Mouse (Mus musculus): ENCODE results near the gene Gstt3. TPM values are rescaled to one million over a fixed set of nuclear protein-coding genes. Genes with fewer than 3 reads are reported as not detected.
A peak's percentile ranks its signal among the peaks of the same experiment; 100 is the strongest.

Gene Gstt3
- polyA plus RNA-seq, 1 experiment from 2014 or later: 1.00 TPM

- DNase-seq (ENCODE audit: low spot score): peak; percentile 48
- Histone ChIP-seq H3K4me1 (peaks cover 31% of the 10 kb centered on the region), H3K4me3 (peak overlapping the region; percentile 58), H3K27me3 (ENCODE audit: low read depth, poor library complexity, severe bottlenecking) (peaks cover 49% of the 10 kb centered on the region), H3K9me3 (replicated peaks) (no peaks in the 10 kb centered on the region), H3K27ac (replicated peaks) (peak overlapping the region; percentile 39), H3K36me3 (no peaks in the 10 kb centered on the region)
- WGBS: 3% methylated on average over 12 of the region's 12 CpGs
Observed at GRCm38 (mm10) chr10:75797619-75798175, 16.5 kb upstream of the Gstt3 start.

- DNase-seq (ENCODE audit: low spot score): no peak
Observed at GRCm38 (mm10) chr10:75796731-75797516, 15.7 kb upstream of the Gstt3 start.

GRCm38 (mm10) chr10:75794880-75795279, 13.7 kb upstream of the Gstt3 start:
- WGBS: 39% methylated on average over 3 of the region's 3 CpGs
- Histone ChIP-seq H3K36me3 (no peaks in the 10 kb centered on the region), H3K27me3 (ENCODE audit: low read depth, poor library complexity, severe bottlenecking) (peaks cover 46% of the 10 kb centered on the region), H3K4me3 (no peak overlapping the region), H3K9me3 (replicated peaks) (no peaks in the 10 kb centered on the region), H3K4me1 (peaks cover 31% of the 10 kb centered on the region), H3K27ac (replicated peaks) (peak overlapping the region; percentile 39; the same call in 1 of the 2 replicates)
- no peak for DNase-seq (ENCODE audit: low spot score)

More at GRCm38 (mm10) chr10:75796731-75797516, 15.7 kb upstream of the Gstt3 start:
- Histone ChIP-seq H3K9me3 (replicated peaks) (no peaks in the 10 kb centered on the region), H3K4me3 (peak overlapping the region; percentile 58), H3K27me3 (ENCODE audit: low read depth, poor library complexity, severe bottlenecking) (peaks cover 49% of the 10 kb centered on the region), H3K4me1 (peaks cover 31% of the 10 kb centered on the region), H3K36me3 (no peaks in the 10 kb centered on the region), H3K27ac (replicated peaks) (0 out of 2 replicates have a peak overlapping the region, but pooled peaks have one; percentile 14)
- 51% methylated on average over 11 of the region's 11 CpGs for WGBS

GRCm38 (mm10) chr10:75790773-75791172, 9.6 kb upstream of the Gstt3 start:
- no peak for DNase-seq (ENCODE audit: low spot score)
- WGBS: 30% methylated on average over 7 of the region's 7 CpGs
- Histone ChIP-seq H3K4me1 (peaks cover 13% of the 10 kb centered on the region), H3K36me3 (no peaks in the 10 kb centered on the region), H3K27ac (replicated peaks) (no peak overlapping the region), H3K9me3 (replicated peaks) (no peaks in the 10 kb centered on the region), H3K27me3 (ENCODE audit: low read depth, poor library complexity, severe bottlenecking) (0 out of 2 replicates have a peak, but pooled peaks cover 12% of the 10 kb centered on the region), H3K4me3 (no peak overlapping the region)

- no peak for DNase-seq (ENCODE audit: low spot score)
- 92% methylated on average over 5 of the region's 5 CpGs for WGBS
- H3K4me1 ChIP-seq: peaks cover 6% of the 10 kb centered on the region
- no peaks in the 10 kb centered on the region for H3K36me3 ChIP-seq
- H3K9me3 ChIP-seq (replicated peaks): no peaks in the 10 kb centered on the region
- 0 out of 2 replicates have a peak, but pooled peaks cover 4% of the 10 kb centered on the region for H3K27me3 ChIP-seq (ENCODE audit: low read depth, poor library complexity, severe bottlenecking)
- no peak overlapping the region for H3K4me3 ChIP-seq
- H3K27ac ChIP-seq (replicated peaks): no peak overlapping the region
Observed at GRCm38 (mm10) chr10:75789841-75790240, 8.6 kb upstream of the Gstt3 start.

- 70% methylated on average over 6 of the region's 6 CpGs for WGBS
- H3K4me1 ChIP-seq: no peaks in the 10 kb centered on the region
- H3K9me3 ChIP-seq (replicated peaks): no peaks in the 10 kb centered on the region
- H3K27me3 ChIP-seq (ENCODE audit: low read depth, poor library complexity, severe bottlenecking): no peaks in the 10 kb centered on the region
- H3K27ac ChIP-seq (replicated peaks): no peak overlapping the region
- no peak overlapping the region for H3K4me3 ChIP-seq
- no peaks in the 10 kb centered on the region for H3K36me3 ChIP-seq
- no peak for DNase-seq (ENCODE audit: low spot score)
Observed at GRCm38 (mm10) chr10:75789081-75789735, 8.0 kb upstream of the Gstt3 start.

DNA sequence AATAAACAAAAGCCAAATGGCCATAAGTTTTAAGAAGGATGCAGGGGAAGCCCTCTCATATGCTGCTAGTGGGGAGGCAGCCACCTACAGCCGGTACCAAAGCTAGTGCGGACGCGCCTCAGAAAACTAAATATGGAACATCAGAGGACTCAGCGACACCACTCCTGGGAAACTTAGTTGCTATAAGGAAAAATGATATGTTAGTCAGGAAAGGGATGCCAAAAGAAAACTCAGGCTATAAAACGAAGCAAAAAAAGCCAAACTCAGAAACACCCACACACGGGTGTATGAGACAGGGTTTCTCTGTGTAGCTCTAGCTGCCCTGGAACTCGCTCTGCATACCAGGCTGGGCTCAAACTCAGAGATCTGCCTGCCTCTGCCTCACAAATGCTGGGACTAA, 7.1 kb upstream of the Gstt3 start:
- Histone ChIP-seq H3K27me3 (ENCODE audit: low read depth, poor library complexity, severe bottlenecking) (peaks cover 8% of the 10 kb centered on the region; the same call in 1 of the 2 replicates), H3K4me3 (no peak overlapping the region), H3K27ac (replicated peaks) (no peak overlapping the region), H3K4me1 (no peaks in the 10 kb centered on the region), H3K36me3 (no peaks in the 10 kb centered on the region), H3K9me3 (replicated peaks) (no peaks in the 10 kb centered on the region)
- WGBS: 91% methylated on average over 8 of the region's 8 CpGs
- DNase-seq (ENCODE audit: low spot score): no peak

DNA sequence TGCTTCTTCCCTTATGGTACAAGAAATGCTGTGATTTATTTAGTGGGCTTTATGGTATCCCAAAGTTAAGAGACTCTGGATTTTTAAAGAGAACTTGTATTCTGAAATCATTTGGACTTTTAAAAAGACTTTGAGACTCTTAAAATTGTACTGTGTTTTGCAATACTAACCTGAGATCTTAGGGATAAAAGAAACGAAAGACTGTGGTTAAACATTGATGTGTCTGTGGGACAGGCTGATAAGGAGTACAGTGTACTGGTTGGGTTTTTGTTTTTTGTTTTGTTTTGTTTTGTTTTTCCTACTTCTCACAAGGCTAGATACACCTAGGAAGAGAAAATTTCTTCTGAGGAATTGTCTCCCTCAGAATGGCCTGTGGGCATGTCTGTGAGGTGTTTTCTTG, 4.2 kb upstream of the Gstt3 start:
- H3K4me3 ChIP-seq: no peak overlapping the region
- peaks cover 9% of the 10 kb centered on the region for H3K4me1 ChIP-seq
- peaks cover 35% of the 10 kb centered on the region for H3K27me3 ChIP-seq (ENCODE audit: low read depth, poor library complexity, severe bottlenecking)
- no peak overlapping the region for H3K27ac ChIP-seq (replicated peaks)
- DNase-seq (ENCODE audit: low spot score): no peak
- H3K36me3 ChIP-seq: no peaks in the 10 kb centered on the region
- 83% methylated on average over 1 of the region's 1 CpGs for WGBS
- no peaks in the 10 kb centered on the region for H3K9me3 ChIP-seq (replicated peaks)

GRCm38 (mm10) chr10:75779206-75780174, 1.7 kb downstream of the Gstt3 start:
- Histone ChIP-seq H3K27me3 (ENCODE audit: low read depth, poor library complexity, severe bottlenecking) (peaks cover 73% of the 10 kb centered on the region), H3K9me3 (replicated peaks) (no peaks in the 10 kb centered on the region), H3K27ac (replicated peaks) (no peak overlapping the region), H3K4me3 (no peak overlapping the region), H3K4me1 (peaks cover 19% of the 10 kb centered on the region), H3K36me3 (no peaks in the 10 kb centered on the region)
- WGBS: 43% methylated on average over 15 of the region's 15 CpGs
- no peak for DNase-seq (ENCODE audit: low spot score)

- Histone ChIP-seq H3K4me1 (peaks cover 22% of the 10 kb centered on the region), H3K4me3 (no peak overlapping the region), H3K27ac (replicated peaks) (no peak overlapping the region), H3K27me3 (ENCODE audit: low read depth, poor library complexity, severe bottlenecking) (peaks cover 62% of the 10 kb centered on the region), H3K36me3 (no peaks in the 10 kb centered on the region), H3K9me3 (replicated peaks) (no peaks in the 10 kb centered on the region)
- no peak for DNase-seq (ENCODE audit: low spot score)
- WGBS: 79% methylated on average over 2 of the region's 2 CpGs
Observed at GRCm38 (mm10) chr10:75777885-75778284, 3.3 kb downstream of the Gstt3 start.

GRCm38 (mm10) chr10:75776562-75776961, 4.7 kb downstream of the Gstt3 start:
- H3K4me3 ChIP-seq: no peak overlapping the region
- H3K4me1 ChIP-seq: peaks cover 31% of the 10 kb centered on the region
- WGBS: 86% methylated on average over 6 of the region's 6 CpGs
- no peak for DNase-seq (ENCODE audit: low spot score)
- H3K27ac ChIP-seq (replicated peaks): no peak overlapping the region
- no peaks in the 10 kb centered on the region for H3K36me3 ChIP-seq
- H3K9me3 ChIP-seq (replicated peaks): no peaks in the 10 kb centered on the region
- peaks cover 49% of the 10 kb centered on the region for H3K27me3 ChIP-seq (ENCODE audit: low read depth, poor library complexity, severe bottlenecking)

DNA sequence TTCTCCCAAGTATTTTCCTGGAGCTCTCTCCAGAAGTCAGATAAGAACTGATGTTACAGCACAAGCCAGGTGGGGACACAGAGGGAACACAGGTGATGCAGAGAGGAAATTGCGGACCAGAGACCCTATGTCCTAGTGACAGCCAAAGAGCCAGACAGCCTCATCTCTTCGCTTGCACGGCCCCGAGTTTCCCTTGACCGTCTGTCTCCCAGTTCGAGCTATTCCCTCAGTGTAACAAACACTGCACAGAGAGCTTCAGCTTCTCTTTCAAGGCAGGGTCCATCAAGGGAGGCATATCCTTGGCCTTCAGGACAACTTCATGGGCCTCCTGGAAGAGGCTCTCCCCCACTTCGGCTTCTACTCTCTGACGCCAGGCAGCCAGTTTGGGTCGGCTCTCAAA, 6.6 kb downstream of the Gstt3 start:
- WGBS: 92% methylated on average over 9 of the region's 9 CpGs
- DNase-seq (ENCODE audit: low spot score): no peak

More for the DNA sequence above, 6.6 kb downstream of the Gstt3 start:
- no peak overlapping the region for H3K4me3 ChIP-seq
- peaks cover 14% of the 10 kb centered on the region for H3K4me1 ChIP-seq
- 0 out of 2 replicates have a peak, but pooled peaks cover 2% of the 10 kb centered on the region for H3K36me3 ChIP-seq
- H3K27me3 ChIP-seq (ENCODE audit: low read depth, poor library complexity, severe bottlenecking): peaks cover 29% of the 10 kb centered on the region
- no peak overlapping the region for H3K27ac ChIP-seq (replicated peaks)
- no peaks in the 10 kb centered on the region for H3K9me3 ChIP-seq (replicated peaks)

All from midbrain, embryonic 10.5 days (tissue).